Mouse (Mus musculus): ENCODE measurements at regions not wholly inside any gene's neighbourhood (a gene's known extent, or its start where the extent isn't known, plus 50 kb on each side); places are given as distances from the start of the nearest gene placed in this dataset.

GRCm38 (mm10) chr5:105986401-105986800 lies 110.0 kb downstream of the Zfp326 start:
- peak; percentile 49 for TF ChIP-seq CTCF (conservative IDR thresholded peaks at IDR 0.05; ENCODE audit: low read length)
- TF ChIP-seq POU5F1 (IDR thresholded peaks at IDR 0.05; ENCODE audit: borderline replicate concordance, low read length) = no peak
